Mouse (Mus musculus) left cerebral cortex, adult 2 months (tissue): ENCODE measurements around the gene Tac4. TPM values are rescaled to one million over a fixed set of nuclear protein-coding genes. Genes with fewer than 3 reads are reported as not detected.
A peak's percentile ranks its signal among the peaks of the same experiment; 100 is the strongest.

Experiments
- DNase-seq, 2 experiments: peaks; one replicate each; pipeline ENCODE4 v3.0.0; 2021 to 2022; ENCODE audit warnings: low spot score in 2 of 2, mixed read lengths in 1 of 2; ENCODE audit errors: extremely low spot score in 1 of 2
- H3K27ac ChIP-seq: fragments of 200-600 bp; 2 replicates; pipeline ENCODE4 v1.8.1; 2022
- H3K4me3 ChIP-seq: fragments of 200-600 bp; 2 replicates; pipeline ENCODE4 v1.8.1; 2022
- CTCF ChIP-seq: fragments of 200-600 bp; IDR thresholded peaks from 2 replicates; pipeline ENCODE4 v1.8.1; 2022; ENCODE audit warnings: antibody characterized with exemption, mild to moderate bottlenecking, moderate library complexity
- intact Hi-C: fragments of 180-260 bp; cut with DNase I; formaldehyde crosslinking; loops from one replicate; pipeline ENCODE4 v1.15.1; 2025
- total RNA-seq, 2 experiments: library from RNA; stranded (reverse); gene quantifications; 2 replicates each; pipeline ENCODE4 v1.2.3; 2021

Tac4 gene
- total RNA-seq, 2 experiments from 2014 or later: not detected

GRCm38 (mm10) chr11:95305600-95305999, 44.3 kb downstream of the Tac4 start:
- Histone ChIP-seq H3K27ac (no peak overlapping the region), H3K4me3 (no peak overlapping the region)
- peak; percentile 37 for TF ChIP-seq CTCF
- intact Hi-C loops: loop anchor here (5.0 kb wide), 1 partner anchor 217 kb away; no protein-coding TSS in a partner anchor
- no peak for DNase-seq

- no peak for DNase-seq
- Histone ChIP-seq H3K4me3 (no peak overlapping the region), H3K27ac (no peak overlapping the region)
- intact Hi-C loops: loop anchor here (5.0 kb wide), 1 partner anchor 215 kb away; no protein-coding TSS in a partner anchor
- no peak for TF ChIP-seq CTCF
These were observed 46.2 kb downstream of the Tac4 start for GRCm38 (mm10) chr11:95307526-95307925.

- DNase-seq: peak; percentile 95 to 98
- peak overlapping the region; percentile 98 for H3K4me3 ChIP-seq
- H3K27ac ChIP-seq: peak overlapping the region; percentile 99
- intact Hi-C loops: loop anchor here (1.0 to 5.0 kb wide), 2 partner anchors 75 to 213 kb away; partner anchors contain the start of gene Slc35b1
- no peak for TF ChIP-seq CTCF
These were observed 48.2 kb downstream of the Tac4 start for GRCm38 (mm10) chr11:95309510-95310006.

- intact Hi-C loops: loop anchor here (1.0 kb wide), 1 partner anchor 74 kb away; the partner anchor contains the start of gene Slc35b1
- no peak for TF ChIP-seq CTCF
- peak; percentile 95 to 98 for DNase-seq
- Histone ChIP-seq H3K27ac (peak within 1 kb of the TSS; percentile 99), H3K4me3 (peak within 1 kb of the TSS; percentile 98)
These were observed 48.8 kb downstream of the Tac4 start, which contains the start of gene Kat7 for GRCm38 (mm10) chr11:95310007-95310647. Gene Kat7, minus strand, starts transcription at chr11:95310246.

GRCm38 (mm10) chr11:95310648-95311424, 49.5 kb downstream of the Tac4 start:
- DNase-seq: peak in 1 of 2 experiments; percentile 18
- Histone ChIP-seq H3K4me3 (peak overlapping the region; percentile 59), H3K27ac (peak overlapping the region; percentile 70)
- no peak for TF ChIP-seq CTCF
- intact Hi-C loops: loop anchor here (1.0 kb wide), 1 partner anchor 73 kb away; the partner anchor contains the start of gene Slc35b1

GRCm38 (mm10) chr11:95311425-95311807, 50.1 kb downstream of the Tac4 start:
- no peak overlapping the region; the same call in 1 of the 2 replicates for H3K4me3 ChIP-seq
- no peak for TF ChIP-seq CTCF
- DNase-seq: no peak
- no peak overlapping the region for H3K27ac ChIP-seq
- intact Hi-C loops: no loop called here

- Histone ChIP-seq H3K27ac (no peak overlapping the region), H3K4me3 (no peak overlapping the region)
- no peak for DNase-seq
- intact Hi-C loops: no loop called here
- TF ChIP-seq CTCF: no peak
These were observed 54.1 kb downstream of the Tac4 start for GRCm38 (mm10) chr11:95315215-95315955.

GRCm38 (mm10) chr11:95318116-95318515, 56.8 kb downstream of the Tac4 start:
- no peak for TF ChIP-seq CTCF
- DNase-seq: no peak
- intact Hi-C loops: no loop called here
- Histone ChIP-seq H3K4me3 (no peak overlapping the region), H3K27ac (no peak overlapping the region)

Other genes starting within 250 kb of the Tac4 start
- 100 to 1,000 TPM; 109 to 112 TPM for gene Pdk2, start 220.2 kb upstream of the Tac4 start, total RNA-seq
- gene Itga3, start 184.7 kb upstream of the Tac4 start, total RNA-seq: 10 to 100 TPM; 17.4 to 17.8 TPM
- not detected for gene Dlx3, start 141.4 kb upstream of the Tac4 start, total RNA-seq
- not detected for gene Dlx4, start 115.3 kb upstream of the Tac4 start, total RNA-seq
- gene Kat7, start 48.7 kb downstream of the Tac4 start, total RNA-seq: 10 to 100 TPM; 72.3 to 77.2 TPM
- 1 to 10 TPM; 3.0 to 3.6 TPM for gene Fam117a, start 75.5 kb downstream of the Tac4 start, total RNA-seq
- 10 to 100 TPM; 55.8 to 61.9 TPM for gene Slc35b1, start 123.2 kb downstream of the Tac4 start, total RNA-seq
- 100 to 1,000 TPM; 178 to 187 TPM for gene Spop, start 152.6 kb downstream of the Tac4 start, total RNA-seq